Mouse (Mus musculus): ENCODE measurements around the gene Kctd19. TPM values are rescaled to one million over a fixed set of nuclear protein-coding genes. Genes with fewer than 3 reads are reported as not detected.
A peak's percentile ranks its signal among the peaks of the same experiment; 100 is the strongest.

Gene Kctd19
- polyA plus RNA-seq (2015; fragmentation: Nextera tagmentation; extraction: Ambion mirVana), result 0.05 TPM in 1 of 2 replicates, not detected in the other

DNA sequence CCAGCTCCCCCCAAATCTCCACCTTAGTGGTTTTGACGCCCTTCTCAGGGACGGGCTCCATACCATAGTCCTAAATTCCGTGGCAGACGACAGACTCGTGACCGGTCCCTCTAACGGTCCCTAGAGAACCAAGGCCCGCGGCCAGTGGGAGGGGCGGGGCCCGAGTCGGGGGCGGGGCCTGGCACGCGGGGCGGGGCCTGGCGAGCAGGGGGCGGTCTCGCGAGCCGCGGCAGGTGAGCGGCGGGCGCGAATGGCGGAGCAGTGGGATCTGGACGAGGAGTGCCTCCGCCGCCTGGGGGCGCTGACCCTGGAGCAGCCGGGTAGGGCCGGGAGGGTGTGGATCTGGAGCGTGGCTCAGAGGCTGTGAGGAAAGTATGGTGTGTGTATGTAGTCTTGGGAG lies at the start of gene Kctd19, which contains the start of gene Lrrc36:
Gene Kctd19 (minus strand): TSS at position 112 of the 400 bp plus-strand sequence.
Gene Lrrc36 (plus strand): TSS at position 181 of the 400 bp plus-strand sequence.
- peak within 1 kb of the TSS; percentile 53 for H3K4me2 ChIP-seq (replicated peaks)
- H3K4me1 ChIP-seq, result peaks cover 5% of the 10 kb centered on the region
- peak; percentile 47; the same call in 1 of the 2 replicates for ATAC-seq (ENCODE audit: insufficient number of reproducible peaks, low FRiP score, low TSS enrichment, low read depth)
- 1% methylated on average over 34 of the region's 34 CpGs for WGBS
- peak within 1 kb of the TSS; percentile 30 for H3K4me3 ChIP-seq (replicated peaks)
- no peak within 1 kb of the TSS for H3K9ac ChIP-seq
- H3K27me3 ChIP-seq, result peaks cover 35% of the 10 kb centered on the region
- no peaks in the 10 kb centered on the region for H3K36me3 ChIP-seq
- no peaks in the 10 kb centered on the region for H3K9me3 ChIP-seq (replicated peaks)
- H3K27ac ChIP-seq (replicated peaks), result no peak within 1 kb of the TSS

DNA sequence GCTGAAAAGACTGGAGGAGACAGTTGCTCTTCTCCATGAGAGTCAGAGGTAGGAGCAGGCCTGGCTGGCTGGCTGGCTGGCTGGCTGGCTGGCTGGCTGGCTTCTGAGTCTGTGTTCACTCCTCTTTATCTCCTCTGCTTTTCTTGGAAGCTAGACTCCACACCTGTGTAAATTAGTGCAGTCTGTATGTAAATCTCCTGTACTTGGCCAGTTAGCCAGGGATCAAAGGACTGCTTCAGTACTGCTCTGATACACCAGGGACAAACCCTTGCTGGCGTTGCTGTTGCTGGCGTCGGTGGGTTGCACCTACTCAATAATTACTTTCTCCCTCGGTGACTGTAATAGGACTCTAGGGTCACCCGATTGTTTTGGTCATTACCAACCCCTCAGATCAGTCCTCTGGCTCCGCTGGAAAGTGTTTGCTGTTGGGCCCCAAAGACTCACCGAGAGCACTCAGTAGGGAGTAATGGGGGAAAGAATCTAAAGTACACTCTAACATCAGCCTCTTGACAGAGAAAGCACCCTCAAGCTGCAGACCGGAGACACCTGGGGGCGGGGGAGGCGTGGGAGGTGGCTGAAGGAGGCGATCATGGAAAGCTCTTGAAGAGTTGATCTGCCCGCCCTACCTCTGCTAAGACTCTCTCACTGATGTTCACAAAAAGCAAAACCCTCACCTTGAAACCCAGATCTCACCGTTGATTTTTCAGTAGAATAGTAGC lies 47.9 kb upstream of the Kctd19 start:
- Histone ChIP-seq H3K36me3 (no peaks in the 10 kb centered on the region), H3K4me3 (replicated peaks) (no peak overlapping the region), H3K9me3 (replicated peaks) (no peaks in the 10 kb centered on the region), H3K4me2 (replicated peaks) (no peak overlapping the region), H3K27ac (replicated peaks) (no peak overlapping the region), H3K27me3 (no peaks in the 10 kb centered on the region), H3K4me1 (no peaks in the 10 kb centered on the region), H3K9ac (no peak overlapping the region)
- WGBS, result 57% methylated on average over 13 of the region's 13 CpGs
- no peak for ATAC-seq (ENCODE audit: insufficient number of reproducible peaks, low FRiP score, low TSS enrichment, low read depth)

DNA sequence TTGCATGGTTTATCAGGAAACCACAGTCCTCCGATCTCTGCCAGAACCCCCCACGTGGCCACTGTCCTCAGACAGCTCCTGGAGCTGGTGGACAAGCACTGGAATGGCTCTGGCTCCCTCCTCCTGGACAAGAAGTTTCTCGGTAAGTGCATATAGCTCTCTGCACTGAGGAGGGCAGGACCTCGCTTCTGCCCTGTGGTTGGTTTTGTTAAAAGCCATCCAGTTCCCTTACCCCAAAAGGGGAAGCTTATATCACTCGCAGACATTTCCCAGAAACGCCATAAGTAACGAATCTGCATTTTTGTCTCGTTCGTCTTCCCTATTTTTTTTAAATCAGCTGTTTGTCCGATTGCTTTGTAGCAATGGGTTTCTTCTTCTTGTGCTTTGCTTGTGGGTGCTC lies 41.9 kb upstream of the Kctd19 start:
- Histone ChIP-seq H3K27ac (replicated peaks) (no peak overlapping the region), H3K9me3 (replicated peaks) (no peaks in the 10 kb centered on the region), H3K4me1 (no peaks in the 10 kb centered on the region), H3K4me3 (replicated peaks) (no peak overlapping the region), H3K36me3 (no peaks in the 10 kb centered on the region), H3K4me2 (replicated peaks) (no peak overlapping the region), H3K27me3 (no peaks in the 10 kb centered on the region), H3K9ac (no peak overlapping the region)
- ATAC-seq (ENCODE audit: insufficient number of reproducible peaks, low FRiP score, low TSS enrichment, low read depth), result no peak
- WGBS, result 60% methylated on average over 10 of the region's 10 CpGs

DNA sequence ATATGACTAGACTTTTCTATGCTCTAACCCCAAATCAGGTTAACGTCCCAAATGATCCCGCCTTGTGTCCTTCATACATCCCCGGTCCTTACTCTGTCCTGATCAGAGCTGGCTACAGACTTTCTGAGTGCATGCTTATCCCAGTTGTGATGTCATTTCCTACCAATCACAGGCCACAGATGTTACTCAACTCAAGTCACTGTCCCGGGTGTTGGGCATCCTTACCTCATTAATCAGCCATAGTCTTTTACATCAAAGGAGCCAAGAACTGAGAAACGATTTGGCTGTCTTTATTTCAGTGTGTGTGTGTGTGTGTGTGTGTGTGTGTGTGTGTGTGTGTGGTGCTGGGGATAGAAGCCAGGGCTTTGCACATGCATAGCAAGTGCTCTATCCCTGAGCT lies 40.8 kb upstream of the Kctd19 start:
- 66% methylated on average over 5 of the region's 5 CpGs for whole genome bisulfite sequencing

DNA sequence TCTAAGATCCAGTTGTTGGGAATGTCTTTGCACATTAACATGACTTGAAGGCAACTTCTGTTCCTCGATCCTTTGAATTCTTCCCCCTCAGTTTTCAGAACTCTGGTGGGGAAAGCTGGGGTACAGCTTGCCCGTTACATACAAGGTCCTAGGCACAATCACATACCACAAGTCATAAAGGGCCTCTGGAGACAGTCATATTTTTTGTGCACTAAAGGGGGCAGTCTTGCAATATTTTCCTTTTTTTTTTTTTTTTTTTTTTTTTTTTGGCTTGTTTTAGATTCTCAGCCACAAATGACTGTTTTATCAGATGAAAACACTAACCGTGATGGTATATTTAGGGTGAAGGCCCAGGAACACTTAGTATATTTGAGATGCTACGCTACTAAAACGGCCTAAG lies 40.0 kb upstream of the Kctd19 start:
- no peak overlapping the region for H3K4me3 ChIP-seq (replicated peaks)
- H3K36me3 ChIP-seq, result no peaks in the 10 kb centered on the region
- no peak for ATAC-seq (ENCODE audit: insufficient number of reproducible peaks, low FRiP score, low TSS enrichment, low read depth)
- no peak overlapping the region for H3K4me2 ChIP-seq (replicated peaks)
- H3K27me3 ChIP-seq, result no peaks in the 10 kb centered on the region
- no peak overlapping the region for H3K9ac ChIP-seq
- H3K4me1 ChIP-seq, result no peaks in the 10 kb centered on the region
- WGBS, result 60% methylated on average over 5 of the region's 5 CpGs
- H3K27ac ChIP-seq (replicated peaks), result no peak overlapping the region
- no peaks in the 10 kb centered on the region for H3K9me3 ChIP-seq (replicated peaks)

More for the DNA sequence above, 40.8 kb upstream of the Kctd19 start:
- H3K27me3 ChIP-seq, result no peaks in the 10 kb centered on the region
- no peak overlapping the region for H3K4me2 ChIP-seq (replicated peaks)
- H3K9ac ChIP-seq, result no peak overlapping the region
- no peaks in the 10 kb centered on the region for H3K36me3 ChIP-seq
- no peak overlapping the region for H3K27ac ChIP-seq (replicated peaks)
- no peak for ATAC-seq (ENCODE audit: insufficient number of reproducible peaks, low FRiP score, low TSS enrichment, low read depth)
- H3K4me1 ChIP-seq, result no peaks in the 10 kb centered on the region
- no peak overlapping the region for H3K4me3 ChIP-seq (replicated peaks)
- no peaks in the 10 kb centered on the region for H3K9me3 ChIP-seq (replicated peaks)

DNA sequence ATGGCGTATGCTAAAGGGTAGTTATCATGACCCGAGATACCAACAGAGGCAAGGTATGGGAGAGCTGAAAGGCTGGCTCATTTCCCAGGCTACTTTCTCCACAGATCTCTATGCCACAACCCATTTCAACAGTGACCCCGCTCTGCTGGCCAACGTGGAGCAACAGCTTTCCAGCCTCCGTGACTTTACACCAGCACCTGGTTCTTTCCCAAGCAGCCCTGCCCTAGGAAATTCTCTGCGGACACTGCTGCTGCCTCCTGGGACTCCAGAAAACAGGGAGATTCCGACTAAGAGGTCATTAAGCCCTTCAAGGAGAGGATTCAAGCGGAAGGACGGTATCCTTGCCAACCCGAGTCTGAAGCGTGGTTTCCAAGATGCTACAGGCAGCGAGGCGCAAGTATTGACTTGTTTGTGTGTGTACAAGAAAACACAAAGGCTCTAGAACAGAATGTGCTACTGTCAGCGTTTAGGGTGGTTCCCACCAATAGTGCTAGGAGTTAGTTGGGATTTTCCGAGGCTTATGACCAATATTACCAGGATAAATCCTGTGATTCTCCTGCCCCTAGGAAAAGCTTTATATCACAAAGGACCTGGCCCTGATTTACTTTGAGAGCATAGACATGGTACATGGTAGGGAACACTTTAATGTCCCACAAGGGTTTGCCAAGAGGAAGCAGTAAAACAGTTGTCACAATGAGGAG lies 38.8 kb upstream of the Kctd19 start:
- no peak for ATAC-seq (ENCODE audit: insufficient number of reproducible peaks, low FRiP score, low TSS enrichment, low read depth)
- H3K9me3 ChIP-seq (replicated peaks), result no peaks in the 10 kb centered on the region
- WGBS, result 55% methylated on average over 15 of the region's 15 CpGs

DNA sequence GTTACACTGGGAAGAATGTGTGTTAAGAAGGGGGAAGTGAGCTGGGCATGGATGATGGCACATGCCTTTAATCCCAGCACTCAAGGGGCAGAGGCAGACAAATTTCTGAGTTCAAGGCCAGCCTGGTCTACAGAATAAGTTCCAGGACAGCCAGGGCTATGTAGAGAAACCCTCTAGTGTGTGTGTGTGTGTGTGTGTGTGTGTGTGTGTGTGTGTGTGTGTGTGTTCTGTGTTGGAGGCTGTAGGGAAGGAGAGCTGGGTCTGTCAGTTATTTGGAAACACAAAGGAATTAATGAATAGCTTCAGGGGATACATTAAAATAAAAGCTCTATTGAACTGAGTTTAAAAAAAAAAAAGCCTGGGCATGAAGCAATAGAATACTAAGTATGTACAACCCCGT lies 37.7 kb upstream of the Kctd19 start:
- Histone ChIP-seq H3K27me3 (no peaks in the 10 kb centered on the region), H3K4me1 (no peaks in the 10 kb centered on the region)
- 44% methylated on average over 1 of the region's 1 CpGs for WGBS

More for the DNA sequence above, 38.8 kb upstream of the Kctd19 start:
- Histone ChIP-seq H3K4me1 (no peaks in the 10 kb centered on the region), H3K4me3 (replicated peaks) (no peak overlapping the region), H3K27me3 (no peaks in the 10 kb centered on the region), H3K9ac (no peak overlapping the region), H3K4me2 (replicated peaks) (no peak overlapping the region), H3K27ac (replicated peaks) (no peak overlapping the region), H3K36me3 (no peaks in the 10 kb centered on the region)

DNA sequence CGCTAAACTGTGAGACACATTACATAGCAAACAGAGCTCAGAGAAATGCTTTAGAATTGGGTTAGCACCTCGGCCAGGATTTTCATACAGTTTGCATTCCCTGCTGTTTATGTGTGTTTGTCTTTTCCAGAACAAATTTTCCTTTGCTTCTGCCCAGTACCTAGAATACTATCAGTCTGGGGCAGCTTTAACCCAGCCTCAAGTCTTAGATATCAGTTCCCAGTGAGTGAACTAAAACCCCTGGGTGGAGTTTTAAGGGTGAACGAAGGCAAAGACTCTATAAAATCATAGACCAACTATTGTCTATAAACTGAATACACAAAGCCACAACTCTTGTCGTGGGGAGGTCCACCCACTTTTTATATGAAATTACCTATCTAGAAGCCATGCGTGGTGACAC lies 35.3 kb upstream of the Kctd19 start:
- ATAC-seq (ENCODE audit: insufficient number of reproducible peaks, low FRiP score, low TSS enrichment, low read depth), result no peak
- Histone ChIP-seq H3K27ac (replicated peaks) (no peak overlapping the region), H3K4me3 (replicated peaks) (no peak overlapping the region), H3K36me3 (no peaks in the 10 kb centered on the region), H3K27me3 (no peaks in the 10 kb centered on the region; the same call in 1 of the 2 replicates), H3K4me2 (replicated peaks) (no peak overlapping the region), H3K4me1 (peaks cover 3% of the 10 kb centered on the region; the same call in 1 of the 2 replicates), H3K9ac (no peak overlapping the region), H3K9me3 (replicated peaks) (no peaks in the 10 kb centered on the region)
- 84% methylated on average over 5 of the region's 5 CpGs for WGBS

More for the DNA sequence above, 37.7 kb upstream of the Kctd19 start:
- no peak overlapping the region for H3K4me3 ChIP-seq (replicated peaks)
- no peaks in the 10 kb centered on the region for H3K36me3 ChIP-seq
- H3K9me3 ChIP-seq (replicated peaks), result no peaks in the 10 kb centered on the region
- no peak overlapping the region for H3K4me2 ChIP-seq (replicated peaks)
- H3K9ac ChIP-seq, result no peak overlapping the region
- no peak for ATAC-seq (ENCODE audit: insufficient number of reproducible peaks, low FRiP score, low TSS enrichment, low read depth)
- H3K27ac ChIP-seq (replicated peaks), result no peak overlapping the region

DNA sequence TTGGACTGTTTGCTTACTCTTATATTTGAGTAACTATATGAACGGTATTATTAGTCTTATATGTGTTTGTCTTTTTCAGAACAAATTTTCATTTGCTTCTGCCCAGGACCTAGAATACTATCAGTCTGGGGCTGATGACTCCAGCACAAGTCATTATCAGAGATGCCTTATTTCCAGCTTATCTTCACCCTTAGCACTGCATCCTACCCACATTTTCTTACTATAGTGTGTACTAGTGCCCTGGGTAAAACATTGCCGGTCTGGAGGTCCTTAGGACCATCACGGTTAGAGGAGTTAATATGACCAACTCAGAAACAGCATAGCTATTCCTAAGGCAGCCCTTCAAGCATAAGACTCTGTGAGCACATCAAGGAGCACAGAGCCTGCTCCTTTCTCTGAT lies 34.9 kb upstream of the Kctd19 start:
- no peak overlapping the region for H3K4me3 ChIP-seq (replicated peaks)
- 87% methylated on average over 3 of the region's 3 CpGs for WGBS

DNA sequence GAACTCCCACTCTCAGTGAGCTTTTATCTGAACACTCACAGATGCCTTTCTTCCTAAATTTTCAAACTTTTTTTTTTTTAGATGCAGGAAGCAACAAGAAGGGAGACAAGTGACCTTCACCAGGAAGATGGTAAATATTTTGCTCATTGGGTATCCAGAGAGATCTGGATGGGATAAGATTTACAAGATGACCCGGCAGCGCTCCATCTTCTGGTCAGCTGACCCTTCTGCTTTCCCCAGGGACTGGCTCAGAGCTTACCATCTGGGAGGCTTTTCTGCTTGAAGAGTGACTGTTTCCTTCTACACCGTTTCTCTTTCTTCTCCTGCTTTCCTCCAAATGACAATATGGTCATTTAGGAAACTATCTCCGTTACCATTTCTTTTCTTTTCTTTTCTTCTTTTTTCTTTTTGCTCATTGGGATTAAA lies 32.8 kb upstream of the Kctd19 start:
- ATAC-seq (ENCODE audit: insufficient number of reproducible peaks, low FRiP score, low TSS enrichment, low read depth), result no peak
- peaks cover 3% of the 10 kb centered on the region; the same call in 1 of the 2 replicates for H3K4me1 ChIP-seq
- no peaks in the 10 kb centered on the region for H3K9me3 ChIP-seq (replicated peaks)
- H3K9ac ChIP-seq, result no peak overlapping the region
- WGBS, result 27% methylated on average over 4 of the region's 4 CpGs
- H3K27ac ChIP-seq (replicated peaks), result no peak overlapping the region
- peaks cover 3% of the 10 kb centered on the region; the same call in 1 of the 2 replicates for H3K27me3 ChIP-seq
- H3K4me2 ChIP-seq (replicated peaks), result no peak overlapping the region
- no peaks in the 10 kb centered on the region for H3K36me3 ChIP-seq
- no peak overlapping the region for H3K4me3 ChIP-seq (replicated peaks)

More for the DNA sequence above, 34.9 kb upstream of the Kctd19 start:
- no peaks in the 10 kb centered on the region for H3K36me3 ChIP-seq
- peaks cover 3% of the 10 kb centered on the region; the same call in 1 of the 2 replicates for H3K4me1 ChIP-seq
- H3K27ac ChIP-seq (replicated peaks), result no peak overlapping the region
- no peak for ATAC-seq (ENCODE audit: insufficient number of reproducible peaks, low FRiP score, low TSS enrichment, low read depth)
- no peak overlapping the region for H3K4me2 ChIP-seq (replicated peaks)
- no peak overlapping the region for H3K9ac ChIP-seq
- H3K27me3 ChIP-seq, result peaks cover 3% of the 10 kb centered on the region; the same call in 1 of the 2 replicates
- H3K9me3 ChIP-seq (replicated peaks), result no peaks in the 10 kb centered on the region

DNA sequence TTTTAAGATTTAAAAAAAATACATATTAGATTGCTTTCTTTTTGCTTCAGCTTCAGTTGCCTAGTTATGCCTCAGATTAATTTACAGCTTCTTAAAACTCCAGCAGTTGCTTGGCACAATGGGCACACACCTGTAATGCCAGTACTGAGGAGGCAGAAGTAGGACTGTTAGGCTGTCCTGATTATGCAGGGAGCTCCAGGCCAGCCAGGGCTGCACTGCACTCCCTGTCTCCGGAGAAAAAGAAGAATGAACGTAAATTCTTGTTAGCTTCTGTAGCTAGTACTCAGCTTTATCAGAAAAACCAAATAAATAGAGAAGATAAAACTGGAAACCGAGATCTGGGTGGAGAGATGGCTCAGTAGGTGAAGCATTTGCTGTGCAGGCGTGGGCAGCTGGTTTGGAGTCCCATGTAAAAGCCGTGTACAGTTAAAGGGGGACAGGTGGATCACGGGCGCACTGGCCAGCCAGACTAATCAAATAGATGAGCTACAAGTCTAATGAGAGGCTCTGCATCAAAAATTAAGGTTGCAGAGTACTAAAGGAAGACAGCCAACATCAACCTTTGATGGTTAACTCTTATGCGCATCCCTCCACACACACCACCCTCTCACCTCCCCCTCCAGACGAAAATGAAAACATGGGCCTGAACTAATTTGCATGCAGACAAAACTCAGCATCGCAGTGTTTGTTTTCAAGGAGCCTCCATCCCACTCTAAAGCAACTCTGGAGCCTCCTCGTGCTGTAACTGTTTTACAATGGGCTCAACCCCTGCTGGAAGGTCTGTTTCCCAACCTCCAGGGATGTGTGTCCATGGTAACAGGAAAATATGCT lies 32.2 kb upstream of the Kctd19 start:
- Histone ChIP-seq H3K4me3 (replicated peaks) (no peak overlapping the region), H3K9ac (no peak overlapping the region), H3K9me3 (replicated peaks) (no peaks in the 10 kb centered on the region), H3K27me3 (peaks cover 3% of the 10 kb centered on the region; the same call in 1 of the 2 replicates), H3K27ac (replicated peaks) (no peak overlapping the region), H3K4me2 (replicated peaks) (no peak overlapping the region), H3K4me1 (peaks cover 3% of the 10 kb centered on the region; the same call in 1 of the 2 replicates), H3K36me3 (no peaks in the 10 kb centered on the region)
- WGBS, result 34% methylated on average over 11 of the region's 11 CpGs
- ATAC-seq (ENCODE audit: insufficient number of reproducible peaks, low FRiP score, low TSS enrichment, low read depth), result no peak
